Mouse (Mus musculus) intestine, postnatal 0 days (tissue): Measurements from ENCODE around the gene Mrpl49. TPM values are rescaled to one million over a fixed set of nuclear protein-coding genes. Genes with fewer than 3 reads are reported as not detected.

ENCODE experiments used
- ATAC-seq: fragments of 200-750 bp; cut with Nextera tagmentation; 2 replicates; pipeline ENCODE4 v1.8.0; 2017; ENCODE audit warnings: mild to moderate bottlenecking, moderate TSS enrichment, moderate library complexity
- H3K27ac ChIP-seq: fragments of 300-500 bp; sonication (generic); 2 replicates; pipeline ENCODE4 v1.5.1; 2014; ENCODE audit warnings: mild to moderate bottlenecking, low read depth, low read length, moderate library complexity
- H3K27me3 ChIP-seq: fragments of 300-500 bp; sonication (generic); replicated peaks from 2 replicates; pipeline ENCODE4 v1.6.1; 2014; ENCODE audit warnings: low read length, mixed read lengths; ENCODE audit not compliant: control insufficient read depth, insufficient read depth
- H3K36me3 ChIP-seq: fragments of 300-500 bp; sonication (generic); 2 replicates; pipeline ENCODE4 v1.6.1; 2014; ENCODE audit warnings: mild to moderate bottlenecking, moderate library complexity; ENCODE audit not compliant: control insufficient read depth, insufficient read depth
- H3K4me1 ChIP-seq: fragments of 300-500 bp; sonication (generic); replicated peaks from 2 replicates; pipeline ENCODE4 v1.6.1; 2014; ENCODE audit warnings: antibody characterized with exemption, low read length, mixed read lengths; ENCODE audit not compliant: control insufficient read depth, insufficient read depth
- H3K4me2 ChIP-seq: fragments of 300-500 bp; sonication (generic); replicated peaks from 2 replicates; pipeline ENCODE4 v1.6.1; 2014; ENCODE audit warnings: low read depth, mild to moderate bottlenecking, moderate library complexity
- H3K4me3 ChIP-seq: fragments of 300-500 bp; sonication (generic); 2 replicates; pipeline ENCODE4 v1.5.1; 2014; ENCODE audit warnings: low read depth, low read length
- H3K9ac ChIP-seq: fragments of 300-500 bp; sonication (generic); 2 replicates; pipeline ENCODE4 v1.6.1; 2014; ENCODE audit warnings: mild to moderate bottlenecking, low read depth, low read length
- H3K9me3 ChIP-seq: fragments of 300-500 bp; sonication (generic); 2 replicates; pipeline ENCODE4 v1.6.1; 2016; ENCODE audit warnings: mixed run types; ENCODE audit not compliant: control insufficient read depth
- CTCF ChIP-seq: sonication (generic); IDR thresholded peaks from 2 replicates; pipeline ENCODE4 v1.5.1; 2016; ENCODE audit warnings: low read depth, mild to moderate bottlenecking, control low read depth, antibody characterized with exemption, moderate library complexity
- WGBS: fragments of 180-500 bp; shearing (Covaris S2); extraction: QIAGEN DNeasy Blood & Tissue Kit; methylation state at CpG from one replicate; pipeline ENCODE4 v1.1.7; 2014; 5-methylcytosine and 5-hydroxymethylcytosine counted together
- polyA plus RNA-seq: library from polyadenylated mRNA; unstranded; fragments of >200 nt; fragmentation: Nextera tagmentation; extraction: Ambion mirVana; gene quantifications from 2 replicates; pipeline ENCODE4 v1.2.1, GENCODE M21; 2015

Gene Mrpl49
- 35.0 and 36.3 TPM in 2 replicates for polyA plus RNA-seq

GRCm38 (mm10) chr19:6057313-6058096 lies at the start of gene Mrpl49, which contains the start of gene Fau:
Gene Mrpl49 (minus strand): TSS chr19:6057785.
Gene Fau (plus strand): TSS chr19:6057844.
- H3K4me2 ChIP-seq: peak within 1 kb of the TSS; percentile 73
- H3K36me3 ChIP-seq: peaks cover 33% of the 10 kb centered on the region
- TF ChIP-seq CTCF: no peak
- H3K9me3 ChIP-seq: no peaks in the 10 kb centered on the region
- no peaks in the 10 kb centered on the region for H3K27me3 ChIP-seq
- under 1% methylated on average over 61 of the region's 63 CpGs for WGBS
- H3K4me1 ChIP-seq: peaks cover 9% of the 10 kb centered on the region; the same call in 1 of the 2 replicates
- ATAC-seq: peak; percentile 84
- H3K4me3 ChIP-seq: peak within 1 kb of the TSS; percentile 62
- H3K9ac ChIP-seq: peak within 1 kb of the TSS; percentile 63
- peak within 1 kb of the TSS; percentile 51 for H3K27ac ChIP-seq

GRCm38 (mm10) chr19:6105586-6105985 lies 48.0 kb upstream of the Mrpl49 start, which contains the start of gene Naaladl1:
Gene Naaladl1 (plus strand): TSS chr19:6105782.
- Histone ChIP-seq H3K9me3 (no peaks in the 10 kb centered on the region), H3K27me3 (no peaks in the 10 kb centered on the region), H3K27ac (peak within 1 kb of the TSS; percentile 50), H3K9ac (no peak within 1 kb of the TSS), H3K4me1 (0 out of 2 replicates have a peak, but pooled peaks cover 5% of the 10 kb centered on the region), H3K36me3 (peaks cover 5% of the 10 kb centered on the region; the same call in 1 of the 2 replicates), H3K4me3 (peak within 1 kb of the TSS; percentile 36), H3K4me2 (peak within 1 kb of the TSS; percentile 63)
- WGBS: 46% methylated on average over 7 of the region's 7 CpGs
- peak; percentile 40; the same call in 1 of the 2 replicates for ATAC-seq
- no peak for TF ChIP-seq CTCF

GRCm38 (mm10) chr19:6104476-6104875 lies 46.9 kb upstream of the Mrpl49 start:
- no peak for TF ChIP-seq CTCF
- peak; percentile 41 for ATAC-seq
- Histone ChIP-seq H3K4me3 (no peak overlapping the region), H3K36me3 (peaks cover 5% of the 10 kb centered on the region; the same call in 1 of the 2 replicates), H3K27ac (peak overlapping the region; percentile 31; the same call in 1 of the 2 replicates), H3K27me3 (no peaks in the 10 kb centered on the region), H3K9ac (no peak overlapping the region), H3K4me1 (0 out of 2 replicates have a peak, but pooled peaks cover 5% of the 10 kb centered on the region), H3K4me2 (peak overlapping the region; percentile 63; the same call in 1 of the 2 replicates), H3K9me3 (no peaks in the 10 kb centered on the region)
- 34% methylated on average over 4 of the region's 4 CpGs for WGBS

DNA sequence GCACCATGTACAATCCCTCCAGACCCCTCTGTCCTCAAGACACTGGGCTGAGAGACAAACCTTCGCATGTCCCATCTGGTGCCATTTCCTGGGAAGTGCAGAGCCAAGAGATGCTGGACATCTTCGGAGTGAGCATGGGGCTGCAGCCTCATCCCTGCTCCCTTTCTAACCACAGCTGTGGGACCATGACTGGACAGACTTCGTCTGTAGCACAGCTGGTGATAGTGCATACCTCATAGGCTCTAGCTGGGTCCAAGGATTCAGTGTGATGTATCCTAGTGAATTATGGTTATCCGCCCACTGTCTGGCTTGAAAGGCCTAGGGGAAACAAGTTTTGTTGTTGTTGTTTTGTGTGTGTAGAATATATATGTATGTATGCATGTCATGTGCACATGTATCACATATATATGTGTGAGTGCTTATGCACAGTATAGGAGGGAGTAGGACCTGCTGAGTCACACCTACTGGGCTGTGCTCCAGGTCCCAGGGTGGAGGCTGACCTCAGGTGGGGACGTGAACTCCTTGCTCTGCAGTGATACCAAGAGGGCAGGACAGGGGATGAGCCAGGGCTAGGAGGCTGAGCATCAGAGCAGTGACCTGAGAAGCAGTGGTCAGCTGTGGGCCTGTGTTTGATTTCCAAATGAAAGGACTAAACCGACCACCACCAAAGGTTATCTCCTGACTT lies 44.7 kb upstream of the Mrpl49 start:
- no peak for TF ChIP-seq CTCF

GRCm38 (mm10) chr19:6101186-6101585 lies 43.6 kb upstream of the Mrpl49 start:
- no peak overlapping the region for H3K9ac ChIP-seq
- WGBS: 63% methylated on average over 6 of the region's 6 CpGs
- no peak for TF ChIP-seq CTCF
- no peak overlapping the region for H3K27ac ChIP-seq
- H3K4me3 ChIP-seq: no peak overlapping the region
- H3K36me3 ChIP-seq: no peaks in the 10 kb centered on the region
- 0 out of 2 replicates have a peak, but pooled peaks cover 5% of the 10 kb centered on the region for H3K4me1 ChIP-seq
- ATAC-seq: no peak
- H3K9me3 ChIP-seq: no peaks in the 10 kb centered on the region
- H3K4me2 ChIP-seq: no peak overlapping the region
- no peaks in the 10 kb centered on the region for H3K27me3 ChIP-seq

More for the DNA sequence above, 44.7 kb upstream of the Mrpl49 start:
- 74% methylated on average over 6 of the region's 6 CpGs for WGBS
- Histone ChIP-seq H3K9ac (no peak overlapping the region), H3K36me3 (no peaks in the 10 kb centered on the region), H3K27ac (no peak overlapping the region), H3K27me3 (no peaks in the 10 kb centered on the region), H3K4me3 (no peak overlapping the region), H3K4me2 (no peak overlapping the region), H3K9me3 (no peaks in the 10 kb centered on the region), H3K4me1 (0 out of 2 replicates have a peak, but pooled peaks cover 5% of the 10 kb centered on the region)
- ATAC-seq: no peak

GRCm38 (mm10) chr19:6097847-6098246 lies 40.3 kb upstream of the Mrpl49 start:
- H3K9me3 ChIP-seq: no peaks in the 10 kb centered on the region
- H3K9ac ChIP-seq: no peak overlapping the region
- H3K4me3 ChIP-seq: no peak overlapping the region
- peaks cover 12% of the 10 kb centered on the region; the same call in 1 of the 2 replicates for H3K36me3 ChIP-seq
- no peak overlapping the region for H3K27ac ChIP-seq
- no peak for ATAC-seq
- no peaks in the 10 kb centered on the region for H3K4me1 ChIP-seq
- no peak overlapping the region for H3K4me2 ChIP-seq
- 83% methylated on average over 3 of the region's 3 CpGs for WGBS
- no peak for TF ChIP-seq CTCF
- no peaks in the 10 kb centered on the region for H3K27me3 ChIP-seq
